Mouse (Mus musculus): ENCODE measurements around the gene Mrps31.

The Mrps31 gene

DNA sequence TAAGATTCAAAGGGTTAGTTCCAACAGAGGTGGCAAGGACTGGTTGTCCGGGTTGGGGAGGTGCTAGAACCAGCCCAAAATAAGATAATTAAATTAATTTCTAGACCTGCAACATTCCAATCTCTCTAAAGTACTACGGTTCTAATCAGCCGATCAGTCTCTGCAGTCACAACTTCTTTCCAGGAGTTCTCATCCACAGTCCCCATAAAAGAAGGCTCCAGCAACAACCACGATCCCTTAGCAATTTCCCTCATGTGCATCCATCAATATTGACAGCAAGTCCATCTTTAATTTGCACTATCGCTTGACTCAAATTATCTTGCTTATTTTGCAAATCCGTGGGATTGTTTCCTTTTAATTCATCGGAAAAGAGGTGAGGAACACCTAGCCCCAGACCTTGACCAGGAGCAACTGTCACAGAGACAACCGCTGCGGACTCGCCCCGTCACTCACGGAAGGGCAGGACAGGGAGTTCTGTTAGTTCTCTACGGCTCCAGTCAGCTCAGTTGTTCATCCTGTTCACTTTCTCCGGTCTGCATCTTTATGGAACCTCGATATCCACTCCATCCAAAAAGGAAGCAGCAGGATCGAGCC lies 376 bp upstream of the Mrps31 start:
- POLR2A ChIA-PET = interaction anchor here (0.6 to 2.8 kb wide), 19 partner anchors 10 to 408 kb away, joined by 3 to 17 read pairs (median 4); partner anchors contain the start of gene Slc25a15 (in 2 of the 4)
- CTCF ChIA-PET = interaction anchor here in 3 of 4 experiments (0.6 to 1.6 kb wide), 3 partner anchors 13 to 285 kb away, joined by 3 to 9 read pairs (median 8); no protein-coding TSS in a partner anchor

GRCm38 (mm10) chr8:22411971-22412370 lies 810 bp downstream of the Mrps31 start:
- CTCF ChIA-PET = interaction anchor here in 3 of 4 experiments (0.5 to 1.6 kb wide), 5 partner anchors 12 to 407 kb away, joined by 3 to 8 read pairs (median 5); no protein-coding TSS in a partner anchor
- POLR2A ChIA-PET = interaction anchor here in 3 of 4 experiments (0.7 to 2.8 kb wide), 13 partner anchors 9 to 407 kb away, joined by 3 to 17 read pairs (median 4); partner anchors contain the start of gene Slc25a15 (in 2 of the 3)
